Mouse (Mus musculus) hindbrain, embryonic 12.5 days (tissue): ENCODE results near the gene Ttll13. TPM values are rescaled to one million over a fixed set of nuclear protein-coding genes. Genes with fewer than 3 reads are reported as not detected.

ENCODE experiments used
- ATAC-seq: fragments of 200-750 bp; cut with Nextera tagmentation; 2 replicates; pipeline ENCODE4 v1.8.0; 2017; ENCODE audit warnings: moderate TSS enrichment; ENCODE audit not compliant: low FRiP score
- H3K27ac ChIP-seq: fragments of 300-500 bp; sonication (generic); 2 replicates; pipeline ENCODE4 v1.5.1; 2016; ENCODE audit warnings: mild to moderate bottlenecking
- H3K27me3 ChIP-seq: fragments of 300-500 bp; sonication (generic); 2 replicates; pipeline ENCODE4 v1.6.1; 2016; ENCODE audit warnings: mild to moderate bottlenecking
- H3K36me3 ChIP-seq: fragments of 300-500 bp; sonication (generic); 2 replicates; pipeline ENCODE4 v1.6.1; 2016; ENCODE audit warnings: mild to moderate bottlenecking
- H3K4me1 ChIP-seq: fragments of 300-500 bp; sonication (generic); 2 replicates; pipeline ENCODE4 v1.6.1; 2016
- H3K4me2 ChIP-seq: fragments of 300-500 bp; sonication (generic); replicated peaks from 2 replicates; pipeline ENCODE4 v1.6.1; 2016; ENCODE audit warnings: mild to moderate bottlenecking
- H3K4me3 ChIP-seq: fragments of 300-500 bp; sonication (generic); 2 replicates; pipeline ENCODE4 v1.5.1; 2016; ENCODE audit warnings: mild to moderate bottlenecking
- H3K9ac ChIP-seq: fragments of 300-500 bp; sonication (generic); 2 replicates; pipeline ENCODE4 v1.6.1; 2016; ENCODE audit warnings: mild to moderate bottlenecking, moderate library complexity
- H3K9me3 ChIP-seq: fragments of 300-500 bp; sonication (generic); replicated peaks from 2 replicates; pipeline ENCODE4 v1.6.1; 2016; ENCODE audit warnings: mild to moderate bottlenecking
- WGBS: fragments of 180-500 bp; shearing (Covaris S2); methylation state at CpG from one replicate; pipeline ENCODE4 v1.1.7; 2016; 5-methylcytosine and 5-hydroxymethylcytosine counted together
- polyA plus RNA-seq: library from polyadenylated mRNA; unstranded; fragments of >200 nt; fragmentation: Nextera tagmentation; extraction: Ambion mirVana; gene quantifications from 2 replicates; pipeline ENCODE4 v1.2.1, GENCODE M21; 2016

Gene Ttll13
- polyA plus RNA-seq, 1 experiment from 2014 or later, result 2.0 TPM

GRCm38 (mm10) chr7:80218666-80219065, 27.5 kb upstream of the Ttll13 start:
- H3K9me3 ChIP-seq, result no peaks in the 10 kb centered on the region
- H3K27ac ChIP-seq, result no peak overlapping the region
- peaks cover 70% of the 10 kb centered on the region for H3K36me3 ChIP-seq
- ATAC-seq, result no peak
- H3K4me3 ChIP-seq, result no peak overlapping the region
- H3K4me1 ChIP-seq, result peaks cover 4% of the 10 kb centered on the region; the same call in 1 of the 2 replicates
- H3K4me2 ChIP-seq, result no peak overlapping the region
- H3K27me3 ChIP-seq, result no peaks in the 10 kb centered on the region
- 91% methylated on average over 9 of the region's 9 CpGs for WGBS
- H3K9ac ChIP-seq, result no peak overlapping the region

- no peaks in the 10 kb centered on the region for H3K27me3 ChIP-seq
- H3K4me3 ChIP-seq, result no peak overlapping the region
- no peak overlapping the region for H3K9ac ChIP-seq
- H3K9me3 ChIP-seq, result no peaks in the 10 kb centered on the region
- ATAC-seq, result no peak
- H3K27ac ChIP-seq, result no peak overlapping the region
- H3K4me1 ChIP-seq, result peaks cover under 1% of the 10 kb centered on the region; the same call in 1 of the 2 replicates
- WGBS, result 99% methylated on average over 9 of the region's 9 CpGs
- peaks cover 86% of the 10 kb centered on the region for H3K36me3 ChIP-seq
- no peak overlapping the region for H3K4me2 ChIP-seq
Observed at GRCm38 (mm10) chr7:80220237-80220797, 25.9 kb upstream of the Ttll13 start.

GRCm38 (mm10) chr7:80221179-80221750, 24.9 kb upstream of the Ttll13 start:
- Histone ChIP-seq H3K9ac (no peak overlapping the region), H3K4me2 (no peak overlapping the region), H3K4me1 (no peaks in the 10 kb centered on the region), H3K4me3 (no peak overlapping the region), H3K27ac (no peak overlapping the region), H3K9me3 (no peaks in the 10 kb centered on the region), H3K36me3 (peaks cover 86% of the 10 kb centered on the region), H3K27me3 (no peaks in the 10 kb centered on the region)
- no peak for ATAC-seq
- 80% methylated on average over 4 of the region's 4 CpGs for WGBS

- Histone ChIP-seq H3K9me3 (no peaks in the 10 kb centered on the region), H3K27me3 (no peaks in the 10 kb centered on the region; the same call in 1 of the 2 replicates), H3K4me3 (no peak overlapping the region), H3K4me2 (no peak overlapping the region), H3K36me3 (peaks cover 50% of the 10 kb centered on the region), H3K4me1 (peaks cover 7% of the 10 kb centered on the region), H3K9ac (no peak overlapping the region), H3K27ac (no peak overlapping the region)
- ATAC-seq, result no peak
- 93% methylated on average over 4 of the region's 4 CpGs for WGBS
Observed at GRCm38 (mm10) chr7:80227065-80227464, 19.1 kb upstream of the Ttll13 start.

GRCm38 (mm10) chr7:80230196-80230595, 16.0 kb upstream of the Ttll13 start:
- H3K36me3 ChIP-seq, result peaks cover 22% of the 10 kb centered on the region
- H3K9me3 ChIP-seq, result no peaks in the 10 kb centered on the region
- no peak overlapping the region for H3K4me3 ChIP-seq
- peaks cover 20% of the 10 kb centered on the region for H3K4me1 ChIP-seq
- H3K27ac ChIP-seq, result no peak overlapping the region
- WGBS, result 62% methylated on average over 6 of the region's 6 CpGs
- no peak for ATAC-seq
- H3K9ac ChIP-seq, result no peak overlapping the region
- no peak overlapping the region for H3K4me2 ChIP-seq
- H3K27me3 ChIP-seq, result no peaks in the 10 kb centered on the region; the same call in 1 of the 2 replicates

GRCm38 (mm10) chr7:80231971-80232488, 14.1 kb upstream of the Ttll13 start:
- peak overlapping the region; percentile 72 for H3K4me3 ChIP-seq
- H3K4me2 ChIP-seq, result peak overlapping the region; percentile 80
- no peaks in the 10 kb centered on the region for H3K9me3 ChIP-seq
- ATAC-seq, result no peak
- under 1% methylated on average over 29 of the region's 29 CpGs for WGBS
- no peaks in the 10 kb centered on the region; the same call in 1 of the 2 replicates for H3K27me3 ChIP-seq
- H3K4me1 ChIP-seq, result peaks cover 20% of the 10 kb centered on the region
- H3K27ac ChIP-seq, result peak overlapping the region; percentile 30
- peaks cover 12% of the 10 kb centered on the region for H3K36me3 ChIP-seq
- H3K9ac ChIP-seq, result peak overlapping the region; percentile 63

GRCm38 (mm10) chr7:80232489-80233029, 13.6 kb upstream of the Ttll13 start, which contains the start of the genes Cib1 and Gdpgp1:
Gene Cib1 (minus strand): TSS chr7:80232813.
Gene Gdpgp1 (plus strand): TSS chr7:80232865.
- Histone ChIP-seq H3K9ac (peak within 1 kb of the TSS; percentile 70), H3K36me3 (peaks cover 6% of the 10 kb centered on the region), H3K4me1 (peaks cover 20% of the 10 kb centered on the region), H3K27me3 (no peaks in the 10 kb centered on the region; the same call in 1 of the 2 replicates), H3K9me3 (no peaks in the 10 kb centered on the region), H3K4me3 (peak within 1 kb of the TSS; percentile 72), H3K4me2 (peak within 1 kb of the TSS; percentile 80), H3K27ac (peak within 1 kb of the TSS; percentile 41)
- peak; percentile 97 for ATAC-seq
- 1% methylated on average over 56 of the region's 56 CpGs for WGBS

- Histone ChIP-seq H3K4me3 (no peak overlapping the region), H3K9me3 (no peaks in the 10 kb centered on the region), H3K9ac (peak overlapping the region; percentile 23; the same call in 1 of the 2 replicates), H3K27ac (no peak overlapping the region), H3K4me2 (peak overlapping the region; percentile 80), H3K4me1 (peaks cover 20% of the 10 kb centered on the region), H3K27me3 (no peaks in the 10 kb centered on the region; the same call in 1 of the 2 replicates), H3K36me3 (peaks cover 8% of the 10 kb centered on the region)
- ATAC-seq, result no peak
- WGBS, result 79% methylated on average over 9 of the region's 9 CpGs
Observed at GRCm38 (mm10) chr7:80233799-80234198, 12.4 kb upstream of the Ttll13 start.

GRCm38 (mm10) chr7:80238542-80238941, 7.6 kb upstream of the Ttll13 start:
- no peak overlapping the region for H3K9ac ChIP-seq
- peaks cover 9% of the 10 kb centered on the region for H3K4me1 ChIP-seq
- no peak overlapping the region for H3K27ac ChIP-seq
- peaks cover 24% of the 10 kb centered on the region for H3K36me3 ChIP-seq
- whole genome bisulfite sequencing, result 88% methylated on average over 10 of the region's 10 CpGs
- H3K4me2 ChIP-seq, result no peak overlapping the region
- no peaks in the 10 kb centered on the region for H3K9me3 ChIP-seq
- H3K4me3 ChIP-seq, result no peak overlapping the region
- H3K27me3 ChIP-seq, result no peaks in the 10 kb centered on the region
- ATAC-seq, result no peak

- Histone ChIP-seq H3K4me3 (no peak overlapping the region), H3K4me2 (no peak overlapping the region), H3K27me3 (no peaks in the 10 kb centered on the region), H3K9me3 (no peaks in the 10 kb centered on the region), H3K27ac (no peak overlapping the region), H3K4me1 (no peaks in the 10 kb centered on the region), H3K9ac (no peak overlapping the region), H3K36me3 (peaks cover 24% of the 10 kb centered on the region)
- 91% methylated on average over 4 of the region's 4 CpGs for WGBS
- no peak for ATAC-seq
Observed at GRCm38 (mm10) chr7:80241661-80242060, 4.5 kb upstream of the Ttll13 start.

- H3K27ac ChIP-seq, result no peak overlapping the region
- H3K9me3 ChIP-seq, result no peaks in the 10 kb centered on the region
- WGBS, result 92% methylated on average over 4 of the region's 4 CpGs
- no peaks in the 10 kb centered on the region for H3K4me1 ChIP-seq
- ATAC-seq, result no peak
- no peak overlapping the region for H3K9ac ChIP-seq
- peaks cover 8% of the 10 kb centered on the region; the same call in 1 of the 2 replicates for H3K36me3 ChIP-seq
- no peaks in the 10 kb centered on the region for H3K27me3 ChIP-seq
- no peak overlapping the region for H3K4me3 ChIP-seq
- H3K4me2 ChIP-seq, result no peak overlapping the region
Observed at GRCm38 (mm10) chr7:80244851-80245250, 1.3 kb upstream of the Ttll13 start.

GRCm38 (mm10) chr7:80246859-80247258, 683 bp downstream of the Ttll13 start:
- peak overlapping the region; percentile 84; the same call in 1 of the 2 replicates for H3K27ac ChIP-seq
- H3K4me3 ChIP-seq, result peak overlapping the region; percentile 45
- no peaks in the 10 kb centered on the region for H3K36me3 ChIP-seq
- H3K27me3 ChIP-seq, result peaks cover 6% of the 10 kb centered on the region
- H3K4me1 ChIP-seq, result no peaks in the 10 kb centered on the region
- WGBS, result 69% methylated on average over 7 of the region's 7 CpGs
- no peak for ATAC-seq
- no peak overlapping the region for H3K9ac ChIP-seq
- peak overlapping the region; percentile 55 for H3K4me2 ChIP-seq
- no peaks in the 10 kb centered on the region for H3K9me3 ChIP-seq
